ENCODE assay signal across 18 mouse cellular contexts in the genomic region with DNA sequence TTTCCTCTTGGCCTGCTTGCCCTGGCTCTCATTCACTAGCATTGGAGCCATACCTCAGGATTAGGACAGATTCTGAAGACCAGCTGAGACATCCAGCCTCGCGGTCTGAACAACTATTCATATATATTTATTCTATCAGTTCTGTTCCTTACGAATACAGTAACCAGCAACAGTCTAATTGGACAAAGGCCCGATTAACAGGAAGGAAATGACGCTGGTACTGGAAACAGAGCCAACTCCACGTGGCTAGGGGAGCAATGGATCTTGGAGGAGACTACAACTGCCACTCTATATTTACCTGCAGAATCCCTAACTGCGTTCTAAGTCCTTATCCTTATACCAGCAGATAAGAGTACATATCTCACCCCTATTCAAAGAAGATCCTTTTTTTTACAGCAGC.
"Had no signal": no experiment of that assay in that cellular context is flagged by ENCODE, and none has a peak within 500 bp of the region (broad histone marks: within the 10 kb centered on the region; RNA-seq: fewer than 3 reads in every experiment).

No protein-coding gene starts in this region.

- DNase-seq: kidney, adult 11 months; kidney, adult 9 months; kidney, postnatal 4 days; left cerebral cortex, postnatal 4 days; liver, postnatal 0 days; midbrain, embryonic 14.5 days; right cerebral cortex, postnatal 14 days; spleen, adult 18-20 months; thymus, adult 18-20 months; thymus, postnatal 36 days had no signal

- H3K9ac ChIP-seq: intestine, embryonic 15.5 days; limb, embryonic 12.5 days; limb, embryonic 15.5 days; liver, embryonic 14.5 days; liver, postnatal 0 days; stomach, embryonic 15.5 days had no signal

- H3K9me3 ChIP-seq: intestine, embryonic 15.5 days; limb, embryonic 15.5 days; stomach, embryonic 15.5 days had no signal

- H3K4me2 ChIP-seq: intestine, embryonic 15.5 days; limb, embryonic 12.5 days; limb, embryonic 15.5 days; liver, embryonic 11.5 days; midbrain, embryonic 11.5 days; stomach, embryonic 15.5 days had no signal

- H3K4me3 ChIP-seq: intestine, embryonic 15.5 days; limb, embryonic 12.5 days; limb, embryonic 15.5 days; stomach, embryonic 15.5 days had no signal

- H3K27me3 ChIP-seq: intestine, embryonic 15.5 days; limb, embryonic 12.5 days; limb, embryonic 15.5 days; stomach, embryonic 15.5 days had no signal

- H3K27ac ChIP-seq: intestine, embryonic 15.5 days; kidney, postnatal 0 days; limb, embryonic 12.5 days; limb, embryonic 15.5 days; liver, embryonic 14.5 days; stomach, embryonic 15.5 days had no signal

- H3K36me3 ChIP-seq: intestine, embryonic 15.5 days; limb, embryonic 12.5 days; limb, embryonic 15.5 days; stomach, embryonic 15.5 days had no signal

- ATAC-seq: intestine, embryonic 15.5 days; liver, postnatal 0 days had no signal
